ENCODE assay signal across 7 mouse cellular contexts in the genomic region with DNA sequence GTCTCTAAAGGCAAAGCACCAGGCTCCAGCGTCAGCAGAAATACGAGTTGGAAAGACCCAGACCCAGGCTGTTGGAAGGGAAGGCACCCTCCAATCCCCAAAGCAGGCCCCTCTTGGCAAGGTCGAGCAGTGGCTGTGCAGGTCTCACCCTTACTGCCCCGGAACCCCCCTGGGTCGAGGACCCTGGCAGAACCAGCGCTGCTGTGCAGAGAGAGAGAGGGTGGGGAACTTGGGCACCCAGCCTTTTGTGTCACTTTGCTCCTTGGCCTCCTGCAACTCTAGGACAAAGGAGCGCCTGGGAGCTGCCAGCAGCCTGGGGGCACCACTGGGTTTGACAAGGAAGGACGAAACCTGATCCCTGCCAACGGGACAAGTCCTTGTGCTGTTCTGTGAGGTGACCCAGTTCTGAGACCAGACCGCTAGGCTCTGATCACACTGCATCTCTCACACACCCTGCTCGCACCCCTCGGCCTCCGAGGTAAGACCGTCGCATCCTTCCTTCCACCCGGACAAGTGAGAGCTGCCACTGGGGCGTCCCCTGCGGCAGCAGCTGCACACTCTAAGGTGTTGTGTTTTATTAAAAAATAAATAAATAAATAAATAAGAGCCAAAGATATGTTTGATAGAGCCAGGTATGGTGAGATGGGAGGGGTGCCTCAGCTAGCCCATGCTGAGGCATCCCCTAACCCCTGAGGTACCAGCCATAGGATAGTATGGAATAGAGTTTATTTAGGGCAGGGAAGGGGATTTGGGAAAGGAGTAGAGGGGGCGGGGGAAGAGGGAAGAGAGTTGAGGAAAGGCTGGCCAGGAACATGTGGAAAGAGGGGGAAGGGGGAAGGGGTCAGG.
A peak's percentile ranks its signal among the peaks of the same experiment; 100 is the strongest.
DNase-seq lines count a peak whose midpoint lies in the region; ATAC-seq lines count a peak whose summit lies in the region.

No protein-coding gene starts in this region.

- H3K9me3 ChIP-seq in forebrain, embryonic 15.5 days: no peaks in the 10 kb centered on the region
- H3K9me3 ChIP-seq in stomach, embryonic 14.5 days (ENCODE audit: control insufficient read depth, low read depth, low read length): no peaks in the 10 kb centered on the region

- WGBS in forebrain, embryonic 15.5 days: 13% methylated on average over 19 of the region's 19 CpGs
- WGBS in stomach, embryonic 14.5 days: 25% methylated on average over 19 of the region's 19 CpGs

- H3K4me1 ChIP-seq in forebrain, embryonic 15.5 days: peaks cover 12% of the 10 kb centered on the region
- peaks cover 14% of the 10 kb centered on the region for H3K4me1 ChIP-seq in stomach, embryonic 14.5 days (ENCODE audit: control insufficient read depth, insufficient read depth, low read length)

- no peaks in the 10 kb centered on the region for H3K36me3 ChIP-seq in forebrain, embryonic 15.5 days
- H3K36me3 ChIP-seq in stomach, embryonic 14.5 days (ENCODE audit: control insufficient read depth, insufficient read depth, low read length): no peaks in the 10 kb centered on the region

- H3K9ac ChIP-seq in forebrain, embryonic 15.5 days (replicated peaks): peak overlapping the region; percentile 30; the same call in 1 of the 2 replicates
- no peak overlapping the region for H3K9ac ChIP-seq in stomach, embryonic 14.5 days (replicated peaks; ENCODE audit: low read depth, low read length)

- peak; percentile 75 for DNase-seq in adipocyte (ENCODE audit: low spot score)
- peak; percentile 28 to 31 for DNase-seq in layer of hippocampus, postnatal 25 days (ENCODE audit: extremely low spot score in 1 of 2, low spot score in 1 of 2)

- H3K27ac ChIP-seq in forebrain, embryonic 15.5 days (replicated peaks): 0 out of 2 replicates have a peak overlapping the region, but pooled peaks have one; percentile 39
- H3K27ac ChIP-seq in stomach, embryonic 14.5 days (ENCODE audit: low read length): peak overlapping the region; percentile 87

- peak overlapping the region; percentile 32 for H3K4me2 ChIP-seq in forebrain, embryonic 15.5 days (replicated peaks)
- H3K4me2 ChIP-seq in stomach, embryonic 14.5 days (replicated peaks; ENCODE audit: low read depth, low read length): peak overlapping the region; percentile 29; the same call in 1 of the 2 replicates

- H3K27me3 ChIP-seq in forebrain, embryonic 15.5 days: no peaks in the 10 kb centered on the region
- H3K27me3 ChIP-seq in stomach, embryonic 14.5 days (ENCODE audit: control insufficient read depth, insufficient read depth, low read length): no peaks in the 10 kb centered on the region

- H3K4me3 ChIP-seq in forebrain, embryonic 15.5 days: peak overlapping the region; percentile 10; the same call in 1 of the 2 replicates
- no peak overlapping the region for H3K4me3 ChIP-seq in stomach, embryonic 14.5 days (ENCODE audit: low read depth, low read length)

- ATAC-seq in cerebellum, adult (ENCODE audit: insufficient number of reproducible peaks, low FRiP score, low TSS enrichment): peak; percentile 52
- ATAC-seq in forebrain, embryonic 15.5 days (replicated peaks): peak; percentile 73
- ATAC-seq in hematopoietic stem cell, adult 5-6 weeks (replicated peaks in 1 of 2; ENCODE audit: insufficient read depth in 1 of 2, low FRiP score in 2 of 2, low TSS enrichment in 1 of 2, low read depth in 1 of 2, poor library complexity in 2 of 2, severe bottlenecking in 2 of 2): peak; percentile 51 to 56
- peak; percentile 23 for ATAC-seq in megakaryocyte progenitor cell, adult 5-6 weeks (replicated peaks; ENCODE audit: poor library complexity)
- peak; percentile 39; the same call in 1 of the 2 replicates for ATAC-seq in stomach, embryonic 14.5 days (ENCODE audit: insufficient number of reproducible peaks, insufficient read depth, low FRiP score, low read depth)

Comparison
In these comparisons a context has a peak if more than half of its experiments do, and no peak if none do; other contexts are left out.
1. ATAC-seq: peak in every context shown above with its lines; median percentile 73 in forebrain, embryonic 15.5 days; 54 in hematopoietic stem cell, adult 5-6 weeks; 52 in cerebellum, adult; 39 in stomach, embryonic 14.5 days; 23 in megakaryocyte progenitor cell, adult 5-6 weeks.